Mouse (Mus musculus) limb, embryonic 12.5 days (tissue): ENCODE measurements at regions not wholly inside any gene's neighbourhood (a gene's known extent, or its start where the extent isn't known, plus 50 kb on each side); places are given as distances from the start of the nearest gene placed in this dataset.
"Not testable (repeated sequence)": the region's sequence is repeated elsewhere in the genome, so short reads cannot be mapped to it uniquely, and the experiment has no call there.

Experiments used
- ATAC-seq: fragments of 200-750 bp; cut with Nextera tagmentation; 2 replicates; pipeline ENCODE4 v1.8.0; 2017; ENCODE audit warnings: low read depth, moderate TSS enrichment; ENCODE audit not compliant: insufficient number of reproducible peaks, insufficient read depth, low FRiP score, low TSS enrichment
- H3K27ac ChIP-seq: fragments of 300-500 bp; sonication (generic); 2 replicates; pipeline ENCODE4 v1.5.1; 2016; ENCODE audit warnings: mild to moderate bottlenecking, moderate library complexity
- H3K27me3 ChIP-seq: fragments of 300-500 bp; sonication (generic); 2 replicates; pipeline ENCODE4 v1.6.1; 2016; ENCODE audit warnings: mild to moderate bottlenecking, moderate library complexity
- H3K36me3 ChIP-seq: fragments of 300-500 bp; sonication (generic); 2 replicates; pipeline ENCODE4 v1.6.1; 2016; ENCODE audit warnings: mild to moderate bottlenecking, moderate library complexity
- H3K4me1 ChIP-seq: fragments of 300-500 bp; sonication (generic); replicated peaks from 2 replicates; pipeline ENCODE4 v1.6.1; 2016
- H3K4me2 ChIP-seq: fragments of 300-500 bp; sonication (generic); 2 replicates; pipeline ENCODE4 v1.6.1; 2016; ENCODE audit warnings: mild to moderate bottlenecking, moderate library complexity
- H3K4me3 ChIP-seq: fragments of 300-500 bp; sonication (generic); replicated peaks from 2 replicates; pipeline ENCODE4 v1.5.1; 2016; ENCODE audit warnings: mild to moderate bottlenecking
- H3K9ac ChIP-seq: fragments of 300-500 bp; sonication (generic); replicated peaks from 2 replicates; pipeline ENCODE4 v1.6.1; 2016; ENCODE audit warnings: mild to moderate bottlenecking, moderate library complexity
- H3K9me3 ChIP-seq: fragments of 300-500 bp; sonication (generic); 2 replicates; pipeline ENCODE4 v1.6.1; 2016; ENCODE audit warnings: mild to moderate bottlenecking, moderate library complexity
- WGBS: fragments of 180-500 bp; shearing (Covaris S2); methylation state at CpG from one replicate; pipeline ENCODE4 v1.1.7; 2016; 5-methylcytosine and 5-hydroxymethylcytosine counted together

- H3K27ac ChIP-seq, H3K9ac ChIP-seq, H3K27me3 ChIP-seq, H3K4me2 ChIP-seq, H3K4me1 ChIP-seq, ATAC-seq, H3K4me3 ChIP-seq, H3K36me3 ChIP-seq: not testable (repeated sequence)
- WGBS = 94% methylated on average over 3 of the region's 3 CpGs
- peaks cover 21% of the 10 kb centered on the region for H3K9me3 ChIP-seq
Observed at GRCm38 (mm10) chr16:56323828-56324227, 119.7 kb downstream of the Impg2 start.

DNA sequence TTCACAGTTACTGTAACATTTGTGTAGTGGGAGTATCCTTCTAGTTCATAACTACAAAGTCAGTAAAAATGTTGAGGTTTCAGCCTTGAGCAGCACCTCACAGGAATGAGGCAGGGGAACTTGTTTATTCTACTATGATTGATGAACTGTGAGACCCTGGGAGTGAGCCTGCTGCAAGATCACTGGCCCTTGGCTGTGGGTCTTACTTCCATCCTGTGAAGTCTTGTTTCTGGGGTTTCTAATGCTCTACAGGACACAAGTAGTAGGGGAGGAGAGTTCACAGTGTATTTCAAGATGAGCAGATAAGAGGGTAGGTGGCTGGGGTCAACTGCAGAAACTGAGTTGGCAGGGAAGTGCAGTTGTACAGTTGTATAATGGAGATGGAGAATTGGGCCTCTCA, 128.3 kb upstream of the Abi3bp start:
- H3K9ac ChIP-seq = no peak overlapping the region
- ATAC-seq = no peak
- no peak overlapping the region for H3K4me2 ChIP-seq
- H3K27ac ChIP-seq = no peak overlapping the region
- no peaks in the 10 kb centered on the region for H3K36me3 ChIP-seq
- H3K4me3 ChIP-seq = no peak overlapping the region
- H3K27me3 ChIP-seq = no peaks in the 10 kb centered on the region
- no peaks in the 10 kb centered on the region for H3K9me3 ChIP-seq
- no peaks in the 10 kb centered on the region for H3K4me1 ChIP-seq

- H3K27me3 ChIP-seq = no peaks in the 10 kb centered on the region
- no peaks in the 10 kb centered on the region for H3K36me3 ChIP-seq
- H3K4me2 ChIP-seq = no peak overlapping the region
- no peak overlapping the region for H3K27ac ChIP-seq
- no peak for ATAC-seq
- WGBS = 81% methylated on average over 3 of the region's 3 CpGs
- H3K4me3 ChIP-seq = no peak overlapping the region
- H3K9me3 ChIP-seq = no peaks in the 10 kb centered on the region
- H3K4me1 ChIP-seq = no peaks in the 10 kb centered on the region
- H3K9ac ChIP-seq = no peak overlapping the region
Observed at GRCm38 (mm10) chr16:56352888-56353287, 124.8 kb upstream of the Abi3bp start.

DNA sequence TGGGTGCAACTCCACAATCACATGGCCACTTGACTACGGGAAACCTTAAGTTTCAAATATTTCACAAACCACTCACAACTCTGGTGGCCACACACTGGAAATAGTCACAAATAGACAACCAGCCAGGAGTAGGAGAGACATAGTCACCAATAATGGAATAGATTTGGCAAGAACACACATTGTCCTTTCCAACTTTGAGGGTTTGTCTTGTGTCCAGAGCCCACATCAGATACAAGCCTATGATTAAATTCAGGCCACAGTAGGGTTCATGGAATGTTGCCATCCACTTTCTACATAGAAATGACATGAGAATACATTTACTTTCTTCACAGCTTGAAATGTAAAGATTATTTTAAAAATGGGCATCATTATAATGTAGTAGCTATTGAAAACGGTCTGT, 118.6 kb upstream of the Abi3bp start:
- H3K4me3 ChIP-seq = no peak overlapping the region
- H3K4me2 ChIP-seq = no peak overlapping the region
- no peaks in the 10 kb centered on the region for H3K9me3 ChIP-seq
- no peak overlapping the region for H3K27ac ChIP-seq
- no peaks in the 10 kb centered on the region for H3K36me3 ChIP-seq
- WGBS = 86% methylated on average over 2 of the region's 2 CpGs
- no peaks in the 10 kb centered on the region for H3K27me3 ChIP-seq
- no peak for ATAC-seq
- H3K4me1 ChIP-seq = no peaks in the 10 kb centered on the region
- no peak overlapping the region for H3K9ac ChIP-seq

DNA sequence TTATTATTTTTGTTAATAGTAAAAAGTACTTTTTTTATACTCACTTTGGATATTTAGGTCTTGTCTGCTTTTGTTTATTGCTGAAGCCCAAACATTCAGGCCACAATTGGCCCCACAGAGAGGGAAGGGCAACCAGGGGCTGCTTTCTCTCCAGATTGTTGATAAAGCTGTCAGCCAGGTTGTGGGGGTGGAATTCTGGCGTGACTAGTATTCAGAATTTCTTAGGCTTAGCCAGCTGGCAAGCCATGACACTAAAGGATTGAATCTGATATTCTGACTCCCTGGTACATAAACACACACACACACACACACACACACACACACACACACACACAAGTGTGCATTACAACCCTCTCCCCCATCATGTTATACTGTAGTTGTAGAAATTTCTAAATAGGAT, 116.7 kb upstream of the Abi3bp start:
- Histone ChIP-seq H3K4me2 (no peak overlapping the region), H3K36me3 (no peaks in the 10 kb centered on the region), H3K27ac (no peak overlapping the region), H3K27me3 (no peaks in the 10 kb centered on the region), H3K4me3 (no peak overlapping the region), H3K9ac (no peak overlapping the region), H3K4me1 (no peaks in the 10 kb centered on the region), H3K9me3 (peaks cover 11% of the 10 kb centered on the region; the same call in 1 of the 2 replicates)
- WGBS = 24% methylated on average over 1 of the region's 1 CpGs
- no peak for ATAC-seq

DNA sequence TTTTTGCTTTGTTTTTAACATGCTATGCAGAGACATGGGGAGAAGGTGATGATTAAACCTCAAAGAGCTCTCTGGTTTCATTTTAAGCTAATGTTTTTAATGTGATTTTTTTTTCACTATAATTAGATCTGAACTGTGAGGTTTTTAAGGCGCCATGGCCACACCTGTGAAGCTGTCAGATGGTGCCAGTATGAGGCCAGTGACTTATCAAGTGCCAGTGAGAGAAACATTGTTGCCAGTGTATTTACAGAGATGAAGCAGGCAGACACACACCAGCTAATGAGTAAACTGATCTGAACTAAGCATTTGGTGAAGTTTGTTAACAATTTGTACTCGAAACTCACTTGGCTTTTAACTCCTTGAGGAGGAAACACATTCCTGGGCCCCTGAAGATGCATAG, 99.3 kb upstream of the Abi3bp start:
- Histone ChIP-seq H3K27me3 (no peaks in the 10 kb centered on the region), H3K4me1 (no peaks in the 10 kb centered on the region), H3K36me3 (no peaks in the 10 kb centered on the region), H3K4me3 (no peak overlapping the region), H3K4me2 (no peak overlapping the region), H3K9me3 (no peaks in the 10 kb centered on the region), H3K27ac (no peak overlapping the region), H3K9ac (no peak overlapping the region)
- 66% methylated on average over 2 of the region's 2 CpGs for WGBS
- ATAC-seq = no peak

- ATAC-seq = no peak
- H3K9ac ChIP-seq = no peak overlapping the region
- no peaks in the 10 kb centered on the region for H3K4me1 ChIP-seq
- no peaks in the 10 kb centered on the region for H3K9me3 ChIP-seq
- no peak overlapping the region for H3K4me3 ChIP-seq
- H3K27ac ChIP-seq = no peak overlapping the region
- H3K36me3 ChIP-seq = no peaks in the 10 kb centered on the region
- 75% methylated on average over 4 of the region's 4 CpGs for WGBS
- H3K27me3 ChIP-seq = no peaks in the 10 kb centered on the region
- H3K4me2 ChIP-seq = no peak overlapping the region
Observed at GRCm38 (mm10) chr16:56380680-56381079, 97.0 kb upstream of the Abi3bp start.

DNA sequence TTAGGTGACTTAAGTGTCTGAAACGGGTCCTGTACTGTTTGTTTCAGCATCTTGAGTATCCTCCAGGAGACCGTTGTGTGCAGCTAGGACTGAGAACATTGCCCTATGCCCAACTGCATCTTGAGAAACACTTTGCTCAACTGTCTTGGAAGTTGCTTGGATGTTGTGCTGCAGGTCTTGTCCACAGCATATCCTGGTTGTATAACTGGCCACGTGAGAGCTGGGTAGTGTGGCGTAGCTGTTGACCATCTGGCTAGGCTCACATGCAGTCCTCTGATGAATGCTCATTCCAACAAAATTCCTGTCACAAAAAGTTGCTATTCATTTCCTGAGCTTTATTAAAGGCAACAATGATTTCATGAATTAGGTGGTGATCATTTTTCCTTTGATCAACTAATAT, 91.1 kb upstream of the Abi3bp start:
- H3K9ac ChIP-seq = no peak overlapping the region
- ATAC-seq = no peak
- H3K9me3 ChIP-seq = no peaks in the 10 kb centered on the region
- no peak overlapping the region for H3K4me3 ChIP-seq
- no peaks in the 10 kb centered on the region for H3K27me3 ChIP-seq
- no peaks in the 10 kb centered on the region for H3K4me1 ChIP-seq
- no peak overlapping the region for H3K27ac ChIP-seq
- H3K4me2 ChIP-seq = no peak overlapping the region
- H3K36me3 ChIP-seq = no peaks in the 10 kb centered on the region
- 76% methylated on average over 4 of the region's 4 CpGs for WGBS

GRCm38 (mm10) chr16:56392843-56393242, 84.8 kb upstream of the Abi3bp start:
- ATAC-seq = no peak
- no peak overlapping the region for H3K27ac ChIP-seq
- no peaks in the 10 kb centered on the region for H3K9me3 ChIP-seq
- no peak overlapping the region for H3K4me2 ChIP-seq
- H3K4me1 ChIP-seq = peaks cover 9% of the 10 kb centered on the region; the same call in 1 of the 2 replicates
- H3K9ac ChIP-seq = no peak overlapping the region
- H3K36me3 ChIP-seq = no peaks in the 10 kb centered on the region
- no peak overlapping the region for H3K4me3 ChIP-seq
- no peaks in the 10 kb centered on the region for H3K27me3 ChIP-seq
- 68% methylated on average over 3 of the region's 3 CpGs for WGBS

- WGBS = 8% methylated on average over 4 of the region's 4 CpGs
- H3K36me3 ChIP-seq = no peaks in the 10 kb centered on the region
- no peaks in the 10 kb centered on the region for H3K9me3 ChIP-seq
- H3K27me3 ChIP-seq = no peaks in the 10 kb centered on the region; the same call in 1 of the 2 replicates
- peaks cover 9% of the 10 kb centered on the region; the same call in 1 of the 2 replicates for H3K4me1 ChIP-seq
- H3K9ac ChIP-seq = no peak overlapping the region
- H3K4me3 ChIP-seq = no peak overlapping the region
- H3K4me2 ChIP-seq = no peak overlapping the region
- H3K27ac ChIP-seq = no peak overlapping the region
- ATAC-seq = peak; percentile 77
Observed at GRCm38 (mm10) chr16:56396586-56396985, 81.1 kb upstream of the Abi3bp start.

DNA sequence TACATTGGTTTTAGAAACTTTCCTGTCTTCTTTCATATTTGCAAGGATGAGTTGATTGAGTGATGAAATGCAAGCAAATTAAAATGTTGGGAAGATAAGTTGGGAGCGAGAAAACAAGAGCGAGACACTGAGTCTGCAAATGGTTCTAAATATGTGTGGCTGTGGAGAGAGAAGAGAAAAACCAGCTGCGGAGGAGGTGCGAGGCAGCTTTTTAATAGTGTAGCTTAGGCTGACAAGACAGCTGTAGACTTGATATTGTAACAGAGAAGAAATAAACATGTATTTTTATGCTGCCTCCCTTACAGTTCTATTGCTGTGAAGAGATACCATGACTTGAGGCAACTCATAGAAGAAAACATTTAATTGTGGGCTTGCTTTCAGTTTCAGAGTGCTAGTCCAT, 78.1 kb upstream of the Abi3bp start:
- H3K9me3 ChIP-seq = no peaks in the 10 kb centered on the region
- no peak overlapping the region for H3K4me2 ChIP-seq
- no peak overlapping the region for H3K9ac ChIP-seq
- 95% methylated on average over 4 of the region's 4 CpGs for WGBS
- no peak overlapping the region for H3K4me3 ChIP-seq
- H3K27ac ChIP-seq = no peak overlapping the region
- peaks cover 9% of the 10 kb centered on the region; the same call in 1 of the 2 replicates for H3K4me1 ChIP-seq
- H3K27me3 ChIP-seq = no peaks in the 10 kb centered on the region; the same call in 1 of the 2 replicates
- H3K36me3 ChIP-seq = no peaks in the 10 kb centered on the region
- ATAC-seq = no peak

DNA sequence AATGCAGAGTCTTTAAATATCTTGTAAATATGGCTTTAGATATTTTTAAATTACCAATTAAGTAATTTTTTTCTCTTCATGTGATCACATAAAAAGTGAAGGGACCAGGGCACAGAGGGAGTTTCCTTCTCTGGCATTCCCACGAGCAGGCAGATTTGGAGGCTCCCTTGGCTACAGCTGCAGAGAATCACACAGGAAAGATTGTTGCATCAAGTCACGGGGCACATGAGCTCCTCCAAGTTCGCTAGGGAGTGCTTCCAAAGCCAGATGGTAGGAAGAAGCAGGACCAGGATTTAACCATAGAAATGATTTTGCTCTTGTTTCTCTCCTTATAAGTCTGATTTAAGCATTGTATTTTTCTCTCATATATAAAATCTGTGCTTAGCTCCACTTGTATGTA, 53.9 kb upstream of the Abi3bp start:
- 43% methylated on average over 3 of the region's 3 CpGs for WGBS
- no peaks in the 10 kb centered on the region for H3K9me3 ChIP-seq
- no peak for ATAC-seq

More for the DNA sequence above, 53.9 kb upstream of the Abi3bp start:
- no peak overlapping the region for H3K4me2 ChIP-seq
- no peak overlapping the region for H3K9ac ChIP-seq
- H3K27me3 ChIP-seq = no peaks in the 10 kb centered on the region
- H3K36me3 ChIP-seq = no peaks in the 10 kb centered on the region
- no peak overlapping the region for H3K27ac ChIP-seq
- 0 out of 2 replicates have a peak, but pooled peaks cover 2% of the 10 kb centered on the region for H3K4me1 ChIP-seq
- no peak overlapping the region for H3K4me3 ChIP-seq
